In genomic region chr17:47955054-47955741, GRCm38 (mm10) we compare ENCODE assay signal across 12 mouse cellular contexts. TPM values are rescaled to one million over a fixed set of nuclear protein-coding genes. Genes with fewer than 3 reads are reported as not detected.
DNase-seq lines count a peak whose midpoint lies in the region; ATAC-seq and TF ChIP-seq lines count a peak whose summit lies in the region.
"Had no signal": no experiment of that assay in that cellular context is flagged by ENCODE, and none has a peak within 500 bp of the region (broad histone marks: within the 10 kb centered on the region; RNA-seq: fewer than 3 reads in every experiment).

No protein-coding gene starts in this region.

- ATAC-seq in kidney, embryonic 16.5 days (ENCODE audit: low FRiP score, low TSS enrichment): 0 out of 2 replicates have a peak, but pooled peaks have one; percentile 55
- peak; percentile 90 for ATAC-seq in intestine, embryonic 15.5 days
- ATAC-seq in stomach, postnatal 0 days (ENCODE audit: low FRiP score, low TSS enrichment): peak; percentile 84
- ATAC-seq: inflammation-experienced regulatory T-cells, adult 6 months had no signal

- H3K4me1 ChIP-seq in kidney, embryonic 16.5 days (ENCODE audit: insufficient read depth, low read length): peaks cover 14% of the 10 kb centered on the region; the same call in 1 of the 2 replicates
- H3K4me1 ChIP-seq in intestine, embryonic 15.5 days (replicated peaks): peaks cover 39% of the 10 kb centered on the region
- peaks cover 6% of the 10 kb centered on the region; the same call in 1 of the 2 replicates for H3K4me1 ChIP-seq in lung, adult 2 months (ENCODE audit: control insufficient read depth, insufficient read depth, low read length)
- H3K4me1 ChIP-seq in stomach, postnatal 0 days (replicated peaks; ENCODE audit: control insufficient read depth, insufficient read depth): peaks cover 3% of the 10 kb centered on the region; the same call in 1 of the 2 replicates

- H3K27me3 ChIP-seq in kidney, embryonic 16.5 days (ENCODE audit: insufficient read depth, low read length): peaks cover 3% of the 10 kb centered on the region; the same call in 1 of the 2 replicates
- H3K27me3 ChIP-seq in intestine, embryonic 15.5 days (replicated peaks): no peaks in the 10 kb centered on the region
- no peaks in the 10 kb centered on the region for H3K27me3 ChIP-seq in stomach, postnatal 0 days (ENCODE audit: control insufficient read depth, insufficient read depth, low read length)

- DNase-seq in kidney, adult 8-10 months: no peak
- DNase-seq in lung, adult 2 months: peak; percentile 50
- peak; percentile 88 for DNase-seq in stomach, postnatal 0 days (ENCODE audit: low spot score)
- DNase-seq in adrenal gland, adult 18-20 months (ENCODE audit: low spot score in 2 of 2): no peak
- DNase-seq in left cerebral cortex, adult 11 months (ENCODE audit: low spot score): no peak
- DNase-seq: gastrocnemius, postnatal 25 days; retina, postnatal 1 day had no signal

- no peak for TF ChIP-seq EP300 in stomach, postnatal 0 days (optimal IDR thresholded peaks at IDR 0.05)

- H3K9ac ChIP-seq in kidney, embryonic 16.5 days (replicated peaks; ENCODE audit: low read length): 0 out of 2 replicates have a peak overlapping the region, but pooled peaks have one; percentile 9
- H3K9ac ChIP-seq in intestine, embryonic 15.5 days: peak overlapping the region; percentile 9; the same call in 1 of the 2 replicates
- H3K9ac ChIP-seq in stomach, postnatal 0 days (ENCODE audit: low read length): no peak overlapping the region
- H3K9ac ChIP-seq: forebrain, embryonic 12.5 days had no signal

- TF ChIP-seq POLR2A in lung, adult 2 months (IDR thresholded peaks at IDR 0.05; ENCODE audit: borderline replicate concordance, extremely low read depth, low read depth, low read length): no peak

- no peak for TF ChIP-seq CTCF in lung, adult 2 months (IDR thresholded peaks at IDR 0.05; ENCODE audit: insufficient read depth, low read length)
- TF ChIP-seq CTCF in stomach, postnatal 0 days (IDR thresholded peaks at IDR 0.05; ENCODE audit: low read depth): no peak

- H3K4me3 ChIP-seq in kidney, embryonic 16.5 days (ENCODE audit: low read length): no peak overlapping the region
- H3K4me3 ChIP-seq in intestine, embryonic 15.5 days (replicated peaks): no peak overlapping the region
- no peak overlapping the region for H3K4me3 ChIP-seq in lung, adult 2 months (replicated peaks; ENCODE audit: extremely low read depth, low read depth, low read length)
- no peak overlapping the region for H3K4me3 ChIP-seq in stomach, postnatal 0 days (ENCODE audit: low read depth, low read length)
- H3K4me3 ChIP-seq: forebrain, embryonic 12.5 days had no signal

- H3K27ac ChIP-seq in kidney, embryonic 16.5 days (ENCODE audit: low read length): no peak overlapping the region; the same call in 1 of the 2 replicates
- peak overlapping the region; percentile 76 for H3K27ac ChIP-seq in intestine, embryonic 15.5 days
- H3K27ac ChIP-seq in stomach, postnatal 0 days (replicated peaks): peak overlapping the region; percentile 74
- H3K27ac ChIP-seq: forebrain, embryonic 12.5 days; macrophage had no signal

- no peaks in the 10 kb centered on the region for H3K36me3 ChIP-seq in kidney, embryonic 16.5 days (ENCODE audit: insufficient read depth, low read length)
- H3K36me3 ChIP-seq in intestine, embryonic 15.5 days: no peaks in the 10 kb centered on the region
- no peaks in the 10 kb centered on the region for H3K36me3 ChIP-seq in stomach, postnatal 0 days (ENCODE audit: control insufficient read depth, insufficient read depth, low read length)
- H3K36me3 ChIP-seq: forebrain, embryonic 12.5 days had no signal

- H3K4me2 ChIP-seq in kidney, embryonic 16.5 days (replicated peaks; ENCODE audit: low read depth, low read length): no peak overlapping the region
- peak overlapping the region; percentile 41 for H3K4me2 ChIP-seq in intestine, embryonic 15.5 days (replicated peaks)
- H3K4me2 ChIP-seq in stomach, postnatal 0 days (replicated peaks; ENCODE audit: low read depth): no peak overlapping the region
- H3K4me2 ChIP-seq: forebrain, embryonic 12.5 days had no signal

- WGBS in kidney, embryonic 16.5 days: 43% methylated on average over 12 of the region's 12 CpGs
- 16% methylated on average over 12 of the region's 12 CpGs for WGBS in intestine, embryonic 15.5 days
- 44% methylated on average over 12 of the region's 12 CpGs for WGBS in lung, adult 2 months
- 24% methylated on average over 12 of the region's 12 CpGs for WGBS in stomach, postnatal 0 days

- H3K9me3 ChIP-seq in kidney, embryonic 16.5 days (ENCODE audit: low read length): no peaks in the 10 kb centered on the region; the same call in 1 of the 2 replicates
- no peaks in the 10 kb centered on the region for H3K9me3 ChIP-seq in intestine, embryonic 15.5 days
- no peaks in the 10 kb centered on the region for H3K9me3 ChIP-seq in stomach, postnatal 0 days (ENCODE audit: control insufficient read depth, low read length)
- H3K9me3 ChIP-seq: forebrain, embryonic 12.5 days had no signal

RNA-seq across cellular contexts. Expression of gene Foxp4, which starts 30.8 kb away (rescaled TPM):
- polyA plus RNA-seq in kidney, embryonic 16.5 days (2015; fragmentation: Nextera tagmentation; extraction: Ambion mirVana): 8.3 and 11.6 TPM in 2 replicates
- 22.3 and 24.9 TPM in 2 replicates for polyA plus RNA-seq in intestine, embryonic 15.5 days (2015; fragmentation: Nextera tagmentation; extraction: Ambion mirVana)
- polyA plus RNA-seq in lung, adult 2 months (2012; rRNA removed): 100 and 117 TPM in 2 replicates
- polyA plus RNA-seq in stomach, postnatal 0 days (2015; fragmentation: Nextera tagmentation; extraction: Ambion mirVana): 14.6 and 17.9 TPM in 2 replicates
- total RNA-seq in adrenal gland, adult 18-20 months (2021): 10 to 100 TPM; 20.0 to 26.1 TPM

Comparison
In these comparisons a context has a peak if more than half of its experiments do, and no peak if none do; other contexts are left out.
1. DNase-seq: peak in lung, adult 2 months (single experiment) and stomach, postnatal 0 days (single experiment); none in kidney, adult 8-10 months (0 of 2), adrenal gland, adult 18-20 months (0 of 2) and left cerebral cortex, adult 11 months (single experiment).
2. Peak in every context shown above with its lines, with median percentiles within 50 percentile points of each other: ATAC-seq.